In genomic region chr9:44878776-44879500, GRCm38 (mm10) we compare ENCODE assay signal across 1 mouse cellular context.
TF ChIP-seq lines count a peak whose summit lies in the region.

No protein-coding gene starts in this region.

TF ChIP-seq in CH12.LX, 34 proteins besides CTCF, POLR2A, EP300 and RAD21 (continued from another document):
- TF ChIP-seq JUND (conservative IDR thresholded peaks at IDR 0.05; ENCODE audit: low read depth, low read length) (no peak), ZNF384 (IDR thresholded peaks at IDR 0.05; ENCODE audit: low read depth, low read length) (peak; percentile 16; the same call in 1 of the 2 replicates), E2F4 (IDR thresholded peaks at IDR 0.05; ENCODE audit: insufficient replicate concordance, low read depth, low read length) (no peak), POLR2AphosphoS2 (IDR thresholded peaks at IDR 0.05; ENCODE audit: low read depth, low read length) (no peak), HCFC1 (IDR thresholded peaks at IDR 0.05; ENCODE audit: low read depth, low read length) (no peak), PAX5 (IDR thresholded peaks at IDR 0.05; ENCODE audit: low read length) (no peak), ETS1 (conservative IDR thresholded peaks at IDR 0.05; ENCODE audit: low read depth, low read length) (peak; percentile 73), MEF2A (IDR thresholded peaks at IDR 0.05; ENCODE audit: borderline replicate concordance, low read depth, low read length) (peak; percentile 57; the same call in 1 of the 2 replicates), USF2 (conservative IDR thresholded peaks at IDR 0.05; ENCODE audit: low read depth, low read length) (no peak), CHD2 (IDR thresholded peaks at IDR 0.05; ENCODE audit: low read length) (0 out of 2 replicates have a peak, but pooled peaks have one; percentile 38), MAZ (IDR thresholded peaks at IDR 0.05; ENCODE audit: low read depth, low read length) (no peak)
